Mouse (Mus musculus): ENCODE data around the gene Retreg1.

The Retreg1 gene

DNA sequence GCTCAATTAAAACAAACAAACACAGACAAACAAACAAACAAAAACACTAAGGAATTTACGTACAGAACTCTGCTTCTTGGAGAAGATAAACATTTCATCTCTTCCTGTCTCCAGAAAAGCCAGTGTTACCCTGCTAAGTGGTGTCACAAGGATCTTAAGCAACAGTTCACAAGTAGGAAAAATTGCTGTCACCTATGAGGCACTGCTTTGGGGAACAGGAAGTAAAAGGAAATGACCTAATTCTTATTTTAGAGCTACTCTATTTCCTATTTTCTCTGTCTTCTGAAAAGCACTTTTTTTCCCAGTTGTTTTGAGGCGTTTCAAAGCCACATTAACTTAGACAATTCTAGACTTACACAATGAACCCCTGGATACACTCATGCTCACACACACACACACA, 12.6 kb upstream of the Retreg1 start:
- DNase-seq (ENCODE audit: low spot score): no peak

DNA sequence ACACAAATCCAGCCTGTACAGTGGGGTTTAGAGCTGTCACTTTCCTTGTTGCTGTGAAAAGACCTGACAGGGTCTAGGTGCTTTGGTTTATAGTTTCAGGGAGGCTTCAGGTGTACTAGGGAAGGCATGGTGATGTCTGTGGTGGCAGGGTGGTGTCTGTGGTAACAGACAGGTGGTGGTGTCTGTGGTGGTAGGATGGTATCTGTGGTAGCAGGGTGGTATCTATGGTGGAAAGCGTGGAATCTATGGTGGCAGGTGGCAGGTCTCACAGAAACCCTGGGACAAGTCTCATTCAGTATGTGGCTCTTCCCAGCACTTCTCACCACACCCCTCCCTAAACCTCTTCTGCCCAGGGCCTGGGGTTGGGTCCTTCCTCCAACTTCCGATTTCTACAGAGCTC, 8.7 kb upstream of the Retreg1 start:
- no peak for DNase-seq (ENCODE audit: low spot score)

DNA sequence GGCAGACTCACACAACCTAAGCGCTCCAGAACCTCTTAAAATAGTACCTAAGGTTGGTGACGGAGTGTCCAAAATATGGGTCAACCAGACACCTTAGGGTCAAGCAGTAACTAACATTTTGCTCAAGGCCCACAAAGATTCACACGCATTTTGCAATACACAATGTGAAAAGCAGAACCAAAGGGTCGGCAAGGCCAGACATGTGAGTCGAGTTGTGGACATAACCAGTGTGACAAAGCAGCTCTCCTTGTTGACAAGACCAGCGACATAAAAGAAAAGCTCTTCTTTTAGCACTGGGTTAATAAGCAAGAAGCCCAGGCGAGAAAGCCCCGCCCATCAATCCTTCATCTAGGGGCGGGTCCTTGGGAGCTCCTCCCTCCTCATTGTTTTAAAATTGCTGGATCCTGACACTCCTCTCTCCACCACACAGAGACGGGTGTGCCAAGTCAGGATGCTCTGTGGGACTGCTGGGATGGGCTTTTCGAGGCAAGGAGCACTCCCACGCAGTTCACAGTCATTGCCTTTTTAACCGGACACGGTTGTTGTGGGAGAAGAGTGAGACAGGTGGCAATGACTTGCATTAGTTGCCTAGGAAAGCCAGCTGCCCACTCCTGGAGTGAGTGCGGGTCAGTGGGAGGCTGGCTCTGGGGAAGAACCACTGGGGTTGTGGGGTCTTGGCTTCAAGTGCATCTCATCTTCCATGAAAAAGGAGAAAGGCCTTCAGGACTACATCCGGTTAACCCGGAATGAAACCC, 7.9 kb upstream of the Retreg1 start:
- DNase-seq (ENCODE audit: low spot score): no peak

DNA sequence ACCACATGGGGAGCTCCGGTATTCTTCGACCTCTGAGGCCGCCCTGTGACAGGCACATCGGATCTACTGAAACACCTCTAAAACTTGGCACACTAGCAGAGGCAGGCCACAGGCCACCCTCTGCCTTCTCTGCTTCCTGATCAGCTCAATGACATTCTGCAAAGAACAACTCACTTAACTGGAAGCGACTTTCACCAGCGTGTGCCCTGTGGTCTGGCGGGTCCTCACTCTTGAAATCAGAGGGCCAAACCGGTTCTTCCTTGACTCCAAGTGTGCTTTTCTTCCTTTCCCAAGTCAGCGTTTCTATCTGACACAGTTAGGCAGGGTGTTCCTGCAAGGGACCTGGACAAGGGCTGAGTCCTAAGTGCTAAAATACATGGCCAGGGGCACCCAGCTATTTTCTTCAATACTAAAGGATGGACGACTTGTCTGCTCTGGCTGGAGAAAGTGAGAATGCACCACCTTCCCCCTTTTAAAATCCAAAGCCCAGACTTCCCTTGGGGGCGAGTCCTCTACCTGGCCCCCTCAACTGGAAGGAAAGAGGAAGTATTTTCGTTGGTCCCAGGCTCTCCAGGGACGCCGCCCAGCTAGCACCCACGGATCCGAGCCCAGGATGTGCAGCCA, 406 bp upstream of the Retreg1 start:
- DNase-seq (ENCODE audit: low spot score): no peak

DNA sequence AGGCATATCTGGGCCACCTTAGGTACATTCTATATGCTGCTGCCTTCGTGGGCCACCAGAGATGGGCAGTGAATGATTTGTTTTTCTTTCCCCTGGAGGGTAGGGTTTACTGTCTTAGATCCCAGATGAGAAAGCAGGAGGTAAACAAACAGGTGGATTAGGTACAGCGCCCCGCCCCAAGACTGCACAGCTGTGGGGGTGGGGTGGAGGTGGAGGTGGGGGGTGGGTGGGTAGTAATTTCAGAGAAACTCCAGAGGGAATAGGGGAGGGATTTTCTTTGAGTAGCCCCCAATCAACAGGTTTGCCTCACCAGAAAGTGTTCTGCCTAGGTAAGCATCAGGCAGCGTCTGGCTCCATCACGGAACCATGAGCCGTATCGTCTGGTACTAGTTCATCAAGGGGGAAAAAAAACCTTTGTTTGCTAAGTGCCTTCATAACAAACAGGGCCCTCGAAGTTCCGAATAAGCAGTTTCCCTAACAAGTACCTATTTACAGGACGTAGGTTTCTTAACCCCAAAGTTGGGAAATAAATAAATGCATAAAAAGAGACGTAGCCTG, 1.1 kb downstream of the Retreg1 start:
- DNase-seq (ENCODE audit: low spot score): no peak

DNA sequence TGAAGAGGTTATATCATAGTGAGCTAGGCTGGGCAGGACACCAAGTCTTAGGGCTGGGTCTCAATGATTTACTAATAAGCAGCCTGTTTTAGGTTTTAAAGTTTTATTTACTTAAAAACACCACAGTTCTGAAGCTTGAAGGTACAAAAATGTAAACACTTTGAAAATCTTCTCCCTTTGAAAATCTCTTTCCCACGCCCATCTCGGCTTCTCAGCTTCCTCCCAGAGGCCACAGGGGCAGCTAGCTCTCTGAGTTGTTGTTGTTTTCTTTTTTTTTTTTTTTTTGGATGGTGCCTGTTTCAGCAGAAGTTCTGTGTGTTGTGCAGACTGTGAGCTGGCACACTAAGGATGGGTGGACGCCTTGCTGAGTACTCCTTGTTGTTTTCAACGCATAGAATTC, 1.8 kb downstream of the Retreg1 start:
- no peak for DNase-seq (ENCODE audit: low spot score)

DNA sequence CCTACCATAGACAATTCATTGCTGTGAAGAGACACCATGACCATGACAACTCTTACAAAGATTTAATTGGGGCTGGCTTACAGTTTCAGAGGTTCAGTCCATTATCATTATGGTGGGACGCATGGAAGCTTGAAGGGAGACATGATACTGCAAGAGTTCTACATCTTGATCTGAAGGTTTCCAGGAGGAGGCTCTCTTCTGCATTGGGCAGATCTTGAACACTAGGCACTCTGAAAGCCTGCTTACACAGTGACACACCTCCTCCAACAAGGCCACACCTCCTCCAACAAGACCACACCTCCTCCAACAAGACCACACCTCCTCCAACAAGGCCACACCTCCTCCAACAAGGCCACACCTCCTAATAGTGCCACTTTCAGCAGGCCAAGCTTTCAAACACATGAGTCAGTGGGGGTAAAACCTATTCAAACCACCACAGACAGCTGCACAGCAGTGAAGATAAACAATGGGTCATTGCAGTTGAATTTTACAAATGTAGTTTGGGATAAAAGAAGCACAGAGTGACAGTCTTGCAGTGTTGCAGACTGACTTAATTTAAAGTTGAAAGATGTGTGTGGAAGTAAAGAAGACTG, 4.7 kb downstream of the Retreg1 start:
- no peak for DNase-seq (ENCODE audit: low spot score)

DNA sequence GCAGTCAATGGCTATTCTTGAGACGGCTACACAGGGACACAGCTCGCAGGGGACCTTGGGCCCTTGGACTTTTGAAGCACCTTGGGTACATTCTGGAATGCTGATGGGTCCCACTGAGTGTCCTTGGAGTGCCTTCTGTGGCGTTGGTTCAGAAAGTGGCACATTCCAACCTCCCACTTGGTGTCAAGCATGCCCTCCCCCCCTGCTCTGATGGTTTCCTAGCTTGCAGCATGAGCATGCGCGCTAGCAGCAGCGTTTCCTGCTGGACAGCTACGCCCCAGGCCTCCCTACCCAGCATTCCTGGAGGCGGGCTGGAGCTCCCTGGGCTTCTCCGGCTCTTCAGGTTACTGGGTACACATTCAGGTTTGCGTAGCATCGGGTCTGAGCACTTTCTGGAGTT, 7.6 kb downstream of the Retreg1 start:
- DNase-seq (ENCODE audit: low spot score): no peak

DNA sequence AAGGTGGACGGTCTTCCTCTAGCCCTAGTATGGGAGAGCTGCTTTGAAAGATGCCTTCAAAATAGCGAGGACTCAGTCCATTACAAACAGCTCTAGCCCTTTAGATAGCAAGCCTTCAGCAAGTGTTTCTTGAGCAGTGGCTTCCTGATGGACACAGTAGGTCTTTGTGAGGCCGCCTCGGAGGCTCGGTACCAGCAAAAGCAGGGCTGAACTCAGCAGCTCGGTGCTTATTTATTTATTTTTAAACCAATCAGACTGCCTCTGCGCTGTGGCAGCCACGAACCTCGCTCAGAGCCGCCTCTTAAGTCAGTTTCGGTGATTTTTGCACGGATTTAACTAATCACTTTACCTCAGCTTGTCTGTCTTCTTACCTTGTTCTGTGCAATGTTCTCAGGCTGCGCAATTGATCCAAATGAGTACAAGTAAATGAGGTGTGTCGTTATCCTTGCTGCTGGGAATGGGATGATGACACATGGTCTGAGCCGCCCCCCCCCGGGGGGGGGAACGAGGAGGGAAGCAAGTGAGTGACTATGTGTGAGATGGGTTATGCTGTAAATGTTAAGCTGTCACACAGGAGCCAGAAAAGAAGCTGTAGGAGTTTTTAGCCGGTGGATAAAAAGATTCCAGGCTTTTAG, 11.4 kb downstream of the Retreg1 start:
- DNase-seq (ENCODE audit: low spot score): no peak

DNA sequence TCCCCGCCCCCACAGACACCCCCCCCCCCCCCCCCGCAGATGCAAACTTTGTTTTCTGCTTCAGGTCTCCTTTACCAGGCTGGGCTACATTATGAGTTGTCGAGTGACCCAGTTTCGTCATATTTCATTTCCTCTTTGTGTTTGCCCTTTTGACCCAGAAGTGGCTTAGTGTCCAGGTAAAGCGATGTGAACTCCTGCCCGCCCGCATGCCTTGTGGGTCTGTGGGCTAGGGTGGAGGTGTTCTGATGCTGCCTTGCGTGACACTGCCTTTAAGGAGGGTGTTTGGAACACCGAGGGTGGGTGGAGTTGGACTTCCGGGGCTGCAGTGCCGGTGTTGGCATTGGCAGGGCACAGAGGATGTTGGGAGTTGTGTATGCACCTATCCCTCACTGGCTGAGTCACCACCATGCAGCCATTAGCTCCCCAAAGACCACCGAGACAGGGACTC, 15.7 kb downstream of the Retreg1 start:
- DNase-seq (ENCODE audit: low spot score): peak; percentile 10

DNA sequence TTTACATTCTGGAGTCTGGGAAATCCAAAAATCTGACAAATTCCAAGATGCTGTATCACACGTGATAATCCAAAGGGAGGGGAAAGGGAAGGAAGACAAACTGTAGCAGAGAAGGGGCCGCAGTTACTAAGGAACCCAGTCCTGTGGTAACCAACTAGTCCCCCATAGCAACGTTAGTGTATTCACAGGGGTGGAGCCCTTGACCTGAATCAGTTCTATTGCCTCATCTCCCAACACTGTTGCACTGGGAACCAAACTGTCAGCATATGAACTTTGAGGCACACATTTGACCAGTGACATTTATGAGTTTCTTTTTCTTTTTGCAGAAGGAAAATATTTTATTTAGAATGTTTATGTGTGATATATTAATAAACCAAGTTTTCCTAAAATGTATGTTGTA, 16.5 kb downstream of the Retreg1 start:
- no peak for DNase-seq (ENCODE audit: low spot score)

DNA sequence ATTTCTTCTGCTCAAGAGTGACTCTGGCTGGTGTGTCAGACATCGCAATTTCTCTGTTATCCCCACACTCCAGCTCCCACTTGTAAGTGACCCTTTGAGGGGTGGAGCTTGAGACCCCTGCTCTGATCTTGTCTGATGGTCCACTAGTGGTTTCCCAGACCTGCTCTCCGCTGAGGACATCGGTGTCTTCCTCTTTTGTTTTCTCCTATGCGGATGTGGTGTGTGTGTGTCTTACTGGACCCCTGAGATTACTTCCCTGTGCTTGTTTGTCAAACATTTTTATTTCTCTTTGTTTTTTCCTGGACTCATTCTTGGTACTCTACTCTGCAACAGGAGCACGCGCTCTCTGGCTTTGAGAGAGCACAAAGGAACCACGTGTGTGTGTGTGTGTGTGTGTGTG, 18.9 kb downstream of the Retreg1 start:
- no peak for DNase-seq (ENCODE audit: low spot score)

DNA sequence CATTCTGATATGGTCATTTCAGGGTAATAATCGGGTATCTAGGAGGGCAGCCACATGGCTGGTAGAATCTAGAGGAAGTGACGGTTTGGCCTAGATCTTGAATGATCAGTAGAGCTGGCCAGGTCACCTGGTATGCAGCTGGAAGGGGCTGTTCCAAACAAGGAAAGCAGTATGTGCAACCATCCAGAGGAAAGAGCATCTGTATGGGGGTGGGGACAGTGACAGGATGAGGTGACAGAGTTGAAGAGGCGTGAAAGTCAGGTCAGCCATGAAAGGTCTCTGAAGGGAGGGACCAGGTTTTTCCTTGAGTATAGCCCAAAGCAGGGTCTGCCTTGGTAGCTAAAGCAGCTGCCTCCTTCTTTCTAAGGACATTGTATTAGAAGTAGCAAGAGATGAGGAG, 22.6 kb downstream of the Retreg1 start:
- DNase-seq (ENCODE audit: low spot score): no peak

DNA sequence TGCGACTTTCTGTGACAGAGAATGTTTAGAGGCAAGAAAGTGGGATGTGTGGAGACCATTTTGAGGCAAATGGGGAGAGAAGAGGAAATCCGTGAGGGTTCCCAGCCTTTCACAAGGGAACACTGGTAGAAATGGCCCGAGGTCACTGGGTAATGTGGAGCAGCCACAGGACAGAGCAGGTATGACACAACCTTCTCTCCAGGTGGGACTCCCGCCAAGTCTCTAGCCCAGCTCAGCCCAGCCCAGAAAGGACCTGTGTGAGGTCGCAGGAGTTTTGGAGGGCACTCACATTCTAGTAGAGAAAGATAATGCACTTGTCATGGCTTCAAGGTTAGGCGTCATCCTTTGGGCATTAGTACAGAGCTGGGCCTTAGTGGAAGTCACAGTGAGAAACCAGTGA, 23.1 kb downstream of the Retreg1 start:
- no peak for DNase-seq (ENCODE audit: low spot score)

DNA sequence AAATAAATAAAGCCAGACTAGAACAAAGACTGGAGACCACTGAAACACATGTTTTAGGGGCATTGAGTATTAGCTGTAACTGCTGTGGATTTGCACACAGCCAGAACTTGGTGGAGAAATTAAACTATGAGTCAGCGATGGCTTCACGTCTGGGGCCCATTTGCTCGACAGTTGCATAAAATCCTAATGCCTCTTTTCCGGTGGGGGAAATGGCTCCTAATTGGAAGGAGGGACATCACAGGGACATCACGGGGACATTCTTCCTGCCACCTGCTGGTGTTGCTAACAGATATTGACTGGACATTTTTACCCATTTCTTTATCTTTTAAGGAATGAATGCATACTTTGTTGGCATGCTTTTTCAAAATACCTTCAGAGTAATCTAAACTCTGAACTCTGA, 26.1 kb downstream of the Retreg1 start:
- DNase-seq (ENCODE audit: low spot score): no peak

DNA sequence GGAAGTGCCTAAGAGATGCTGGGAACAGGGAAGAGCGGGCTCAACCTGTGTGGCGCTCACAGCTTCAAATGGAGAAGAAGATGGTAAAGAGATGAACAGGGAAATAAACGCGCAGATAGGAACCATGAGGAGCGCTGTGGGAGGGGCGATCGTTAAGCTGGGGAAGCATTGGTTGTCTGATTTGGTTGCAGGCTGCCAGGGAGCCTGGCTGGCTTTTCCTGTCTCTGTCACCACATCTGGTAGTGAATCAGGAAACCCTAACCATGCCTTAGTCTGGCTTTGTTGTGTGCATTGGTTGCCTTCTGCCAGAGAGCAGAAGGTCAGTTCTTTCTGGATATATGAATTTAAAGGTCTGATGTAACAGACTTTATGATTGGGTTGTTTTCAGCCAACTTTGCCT, 28.5 kb downstream of the Retreg1 start:
- DNase-seq (ENCODE audit: low spot score): no peak

DNA sequence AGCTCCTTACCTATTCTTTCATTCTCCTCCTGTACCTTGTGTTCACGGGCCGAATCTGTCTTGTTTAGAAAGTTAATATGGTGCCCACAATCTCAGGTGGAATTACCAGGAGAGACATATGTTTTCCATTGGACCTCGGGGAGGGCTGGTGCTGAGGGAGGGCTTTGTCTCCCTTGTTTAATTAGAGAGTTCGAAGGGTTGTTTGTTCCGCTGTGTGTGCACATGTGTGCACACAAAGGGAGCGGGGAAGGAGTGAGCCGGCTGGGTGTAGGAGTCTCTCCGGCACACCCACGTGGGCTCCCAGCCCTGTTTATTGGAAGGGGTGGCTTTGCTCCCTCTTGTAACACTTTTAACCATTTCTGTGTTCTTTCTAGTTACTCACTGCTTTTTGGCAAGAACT, 29.1 kb downstream of the Retreg1 start:
- DNase-seq (ENCODE audit: low spot score): no peak

DNA sequence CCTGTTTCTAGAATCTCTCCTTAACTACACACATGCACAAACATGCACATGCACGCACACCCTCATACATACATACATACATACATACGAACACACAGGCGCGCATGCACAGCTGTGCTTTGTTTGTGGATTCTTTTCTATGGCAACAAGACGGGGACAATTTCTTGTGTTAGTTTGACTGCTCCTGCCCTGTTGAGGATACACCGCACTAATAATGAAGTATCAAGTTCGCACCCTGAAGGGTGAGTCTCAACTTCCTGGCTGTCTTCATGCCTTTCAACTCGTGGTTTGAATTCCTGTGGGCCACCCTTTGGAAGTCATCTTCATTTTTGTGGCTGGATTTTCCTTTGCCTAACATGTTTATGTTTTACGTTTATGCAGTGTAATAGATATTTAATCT, 29.7 kb downstream of the Retreg1 start:
- DNase-seq (ENCODE audit: low spot score): no peak

DNA sequence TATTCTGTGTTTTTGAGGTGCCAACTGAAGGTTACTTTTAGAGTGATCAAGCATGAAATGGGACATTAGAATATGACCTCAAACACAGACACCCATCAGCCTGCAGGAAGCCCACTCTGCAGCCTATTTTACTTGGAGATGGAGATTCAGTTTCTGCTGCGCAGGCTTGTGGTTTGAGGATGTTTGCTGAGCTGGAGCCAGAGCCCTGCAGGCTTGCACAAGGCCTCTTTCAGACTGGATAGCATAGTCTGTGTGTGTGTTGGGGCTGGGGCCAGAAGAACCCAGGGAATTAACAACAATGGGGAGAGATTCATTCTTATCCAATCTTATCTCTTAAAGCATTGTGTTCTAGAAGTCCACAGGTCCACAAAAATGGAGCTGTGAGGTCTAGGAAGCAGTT, 30.6 kb downstream of the Retreg1 start:
- DNase-seq (ENCODE audit: low spot score): no peak

DNA sequence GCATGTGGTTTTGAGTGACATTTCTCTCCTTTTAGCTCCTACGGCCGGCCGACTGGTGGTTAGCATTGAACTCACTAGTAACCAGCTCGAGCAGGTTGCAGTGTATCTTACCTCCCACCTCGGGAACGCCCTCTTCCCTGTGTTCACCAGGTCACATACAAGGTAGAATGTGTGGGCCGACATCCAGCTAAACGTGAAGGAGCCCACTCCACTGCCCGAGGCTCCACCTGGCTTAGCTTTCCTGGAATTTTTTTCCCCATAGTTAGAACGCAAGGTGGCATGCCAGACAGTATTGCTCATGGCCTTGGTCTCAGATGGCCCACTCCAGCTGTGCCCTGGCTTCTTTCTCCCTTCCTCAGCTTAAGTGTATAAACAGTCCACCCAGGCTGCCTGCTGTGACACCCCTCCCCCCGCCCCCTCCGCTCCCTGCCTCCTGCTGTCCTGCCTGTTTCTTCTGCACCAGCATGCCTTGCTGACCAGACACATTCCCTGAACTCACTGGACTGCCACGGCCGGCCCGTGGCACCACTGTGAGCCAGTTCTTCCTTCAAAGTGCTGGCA, 33.7 kb downstream of the Retreg1 start:
- no peak for DNase-seq (ENCODE audit: low spot score)

DNA sequence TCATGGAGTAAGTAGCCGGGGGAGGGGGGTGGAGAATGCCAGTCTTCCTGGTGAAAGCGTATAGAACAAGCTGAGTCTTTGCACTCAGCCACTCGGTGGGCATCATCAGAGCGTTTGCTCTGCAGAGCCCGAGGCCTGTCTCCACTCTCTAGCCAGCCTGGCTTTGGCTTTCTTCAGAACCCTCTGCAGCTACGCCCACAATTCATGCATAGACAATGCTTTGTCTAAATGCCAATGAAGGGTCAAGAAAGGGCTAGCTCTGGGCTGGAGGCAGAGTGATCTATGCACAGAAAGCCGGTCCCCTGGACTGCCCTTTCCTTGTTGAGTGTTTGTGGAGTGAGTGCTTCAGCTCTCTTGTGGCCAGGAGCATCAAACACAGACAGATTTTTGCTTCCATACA, 34.8 kb downstream of the Retreg1 start:
- no peak for DNase-seq (ENCODE audit: low spot score)

DNA sequence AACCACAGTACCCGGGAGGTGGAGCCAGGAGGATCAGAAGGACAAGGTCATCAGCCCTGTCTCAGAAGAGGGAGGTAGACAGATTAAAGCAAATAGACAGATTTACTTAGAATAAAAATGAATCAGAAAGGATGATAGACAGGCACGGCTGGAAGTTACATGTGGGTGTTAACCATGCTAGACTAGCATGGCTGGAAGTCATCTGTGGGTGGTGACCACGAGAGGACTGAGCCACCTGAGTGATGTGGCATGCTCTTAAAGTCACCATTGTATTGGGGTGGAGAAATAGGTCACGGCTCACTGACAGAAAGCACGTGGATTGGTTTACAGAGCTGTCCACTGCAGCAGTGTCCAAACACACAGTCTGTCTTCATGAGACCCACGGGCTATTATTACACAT, 36.2 kb downstream of the Retreg1 start:
- DNase-seq (ENCODE audit: low spot score): no peak

DNA sequence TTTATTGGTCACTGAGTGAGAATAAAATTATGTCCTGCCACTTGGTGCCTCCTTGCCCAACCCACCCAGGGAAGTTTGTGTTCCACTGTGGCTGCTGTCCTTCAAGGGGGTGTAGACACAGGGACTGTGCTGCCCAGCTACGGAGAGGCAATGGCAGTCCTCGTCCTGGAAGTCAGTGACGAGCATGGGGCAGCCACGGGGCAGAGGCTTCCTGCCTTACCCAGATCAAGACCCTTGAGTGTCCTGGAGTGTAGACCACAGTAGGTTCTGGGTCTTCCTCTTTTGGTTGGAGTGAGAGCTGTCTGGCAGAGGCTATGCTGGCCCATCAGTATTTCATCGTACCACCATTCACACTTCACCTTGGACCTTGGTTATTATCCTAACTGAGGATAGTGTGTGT, 37.2 kb downstream of the Retreg1 start:
- no peak for DNase-seq (ENCODE audit: low spot score)

All from spleen, adult 12 weeks (tissue).